Mouse (Mus musculus): Measurements from ENCODE around the gene Jmjd4. TPM values are rescaled to one million over a fixed set of nuclear protein-coding genes. Genes with fewer than 3 reads are reported as not detected.

Gene Jmjd4
- polyA plus RNA-seq, 1 experiment from 2014 or later = 21.4 TPM

DNA sequence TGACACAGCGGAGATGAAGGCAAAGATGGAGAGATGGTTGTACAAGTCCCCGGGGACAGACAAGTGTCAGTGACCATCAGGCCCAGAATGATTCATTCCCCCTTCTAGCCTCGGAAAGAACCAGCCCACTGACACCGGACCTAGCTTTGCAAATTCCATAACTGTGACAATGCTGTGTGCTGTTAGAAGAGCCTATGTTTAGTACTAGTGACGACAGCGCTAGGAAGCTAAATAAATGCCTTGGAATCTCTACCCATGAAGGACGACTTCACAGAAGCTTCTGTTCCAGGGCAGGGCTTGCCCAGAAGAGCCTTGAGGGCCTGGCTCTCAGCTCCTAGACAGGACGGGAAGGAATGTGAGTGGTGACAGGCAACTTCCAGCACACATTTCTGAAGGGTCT, 36.4 kb downstream of the Jmjd4 start:
- H3K9me3 ChIP-seq (ENCODE audit: control insufficient read depth, low read length) = no peaks in the 10 kb centered on the region
- H3K4me3 ChIP-seq (ENCODE audit: low read depth, low read length) = no peak overlapping the region
- 87% methylated on average over 8 of the region's 8 CpGs for WGBS
- no peaks in the 10 kb centered on the region for H3K27me3 ChIP-seq (ENCODE audit: control insufficient read depth, insufficient read depth, low read length)
- H3K9ac ChIP-seq (replicated peaks; ENCODE audit: low read depth, low read length) = no peak overlapping the region
- ATAC-seq (ENCODE audit: low read depth) = no peak
- no peaks in the 10 kb centered on the region for H3K4me1 ChIP-seq (ENCODE audit: control insufficient read depth, insufficient read depth, low read length)
- H3K36me3 ChIP-seq (ENCODE audit: control insufficient read depth, insufficient read depth, low read length) = peaks cover 26% of the 10 kb centered on the region
- no peak overlapping the region for H3K4me2 ChIP-seq (ENCODE audit: low read depth, low read length)
- no peak overlapping the region for H3K27ac ChIP-seq (ENCODE audit: low read depth, low read length)

GRCm38 (mm10) chr11:59496672-59497310, 46.9 kb downstream of the Jmjd4 start:
- no peak overlapping the region for H3K9ac ChIP-seq (replicated peaks; ENCODE audit: low read depth, low read length)
- H3K9me3 ChIP-seq (ENCODE audit: control insufficient read depth, low read length) = no peaks in the 10 kb centered on the region
- ATAC-seq (ENCODE audit: low read depth) = no peak
- no peaks in the 10 kb centered on the region for H3K4me1 ChIP-seq (ENCODE audit: control insufficient read depth, insufficient read depth, low read length)
- H3K4me2 ChIP-seq (ENCODE audit: low read depth, low read length) = no peak overlapping the region
- no peak overlapping the region for H3K4me3 ChIP-seq (ENCODE audit: low read depth, low read length)
- WGBS = 92% methylated on average over 6 of the region's 6 CpGs
- H3K36me3 ChIP-seq (ENCODE audit: control insufficient read depth, insufficient read depth, low read length) = peaks cover 44% of the 10 kb centered on the region
- no peak overlapping the region for H3K27ac ChIP-seq (ENCODE audit: low read depth, low read length)
- H3K27me3 ChIP-seq (ENCODE audit: control insufficient read depth, insufficient read depth, low read length) = no peaks in the 10 kb centered on the region

GRCm38 (mm10) chr11:59497747-59498146, 47.9 kb downstream of the Jmjd4 start:
- no peaks in the 10 kb centered on the region for H3K27me3 ChIP-seq (ENCODE audit: control insufficient read depth, insufficient read depth, low read length)
- H3K27ac ChIP-seq (ENCODE audit: low read depth, low read length) = no peak overlapping the region
- no peak overlapping the region for H3K4me2 ChIP-seq (ENCODE audit: low read depth, low read length)
- no peak overlapping the region for H3K9ac ChIP-seq (replicated peaks; ENCODE audit: low read depth, low read length)
- H3K36me3 ChIP-seq (ENCODE audit: control insufficient read depth, insufficient read depth, low read length) = peaks cover 40% of the 10 kb centered on the region
- no peaks in the 10 kb centered on the region for H3K4me1 ChIP-seq (ENCODE audit: control insufficient read depth, insufficient read depth, low read length)
- 94% methylated on average over 7 of the region's 7 CpGs for WGBS
- H3K4me3 ChIP-seq (ENCODE audit: low read depth, low read length) = no peak overlapping the region
- H3K9me3 ChIP-seq (ENCODE audit: control insufficient read depth, low read length) = no peaks in the 10 kb centered on the region
- no peak for ATAC-seq (ENCODE audit: low read depth)

DNA sequence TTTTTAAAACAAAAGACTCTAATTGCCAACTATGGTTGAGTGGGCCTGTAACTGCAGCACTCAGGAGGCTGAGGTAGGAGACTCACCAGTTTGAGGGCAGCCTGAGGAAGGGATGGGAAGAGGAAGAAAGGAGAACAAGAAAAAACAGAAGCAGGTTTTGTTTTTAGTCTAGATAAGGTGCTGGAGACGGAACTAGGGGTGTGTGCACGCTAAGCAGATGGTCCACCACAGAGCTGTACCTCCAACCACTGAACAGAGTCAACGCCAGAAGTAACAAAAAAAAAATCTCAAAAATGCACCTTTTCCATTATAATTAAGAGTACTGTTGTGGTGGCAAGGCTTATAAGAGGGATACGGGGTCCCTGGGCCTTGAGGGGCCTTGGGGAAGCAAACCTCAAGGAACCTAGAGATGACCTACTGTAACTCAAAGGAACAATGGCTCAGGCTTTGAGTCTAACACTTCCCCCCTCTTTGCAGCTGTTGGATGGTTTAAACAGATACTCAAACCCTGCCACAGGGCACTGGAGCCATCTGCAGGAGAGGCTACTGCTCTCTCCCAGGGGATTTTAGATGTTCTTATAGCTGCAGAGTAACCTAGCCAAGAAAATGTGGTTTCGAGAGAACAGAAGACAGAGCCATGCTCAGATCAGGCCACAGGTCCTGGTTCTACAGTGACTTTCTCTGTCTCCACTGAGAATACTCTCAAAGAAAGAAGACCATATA, 52.3 kb downstream of the Jmjd4 start:
- H3K4me1 ChIP-seq (ENCODE audit: control insufficient read depth, insufficient read depth, low read length) = peaks cover 10% of the 10 kb centered on the region
- no peak overlapping the region for H3K9ac ChIP-seq (replicated peaks; ENCODE audit: low read depth, low read length)
- H3K36me3 ChIP-seq (ENCODE audit: control insufficient read depth, insufficient read depth, low read length) = peaks cover 31% of the 10 kb centered on the region
- H3K9me3 ChIP-seq (ENCODE audit: control insufficient read depth, low read length) = no peaks in the 10 kb centered on the region
- ATAC-seq (ENCODE audit: low read depth) = no peak
- 93% methylated on average over 5 of the region's 5 CpGs for WGBS
- H3K4me2 ChIP-seq (ENCODE audit: low read depth, low read length) = no peak overlapping the region
- H3K27me3 ChIP-seq (ENCODE audit: control insufficient read depth, insufficient read depth, low read length) = no peaks in the 10 kb centered on the region
- no peak overlapping the region for H3K4me3 ChIP-seq (ENCODE audit: low read depth, low read length)
- H3K27ac ChIP-seq (ENCODE audit: low read depth, low read length) = no peak overlapping the region

GRCm38 (mm10) chr11:59505351-59505838, 55.5 kb downstream of the Jmjd4 start:
- H3K4me2 ChIP-seq (ENCODE audit: low read depth, low read length) = peak overlapping the region; percentile 96
- no peaks in the 10 kb centered on the region for H3K9me3 ChIP-seq (ENCODE audit: control insufficient read depth, low read length)
- peaks cover 18% of the 10 kb centered on the region; the same call in 1 of the 2 replicates for H3K36me3 ChIP-seq (ENCODE audit: control insufficient read depth, insufficient read depth, low read length)
- H3K27me3 ChIP-seq (ENCODE audit: control insufficient read depth, insufficient read depth, low read length) = no peaks in the 10 kb centered on the region
- ATAC-seq (ENCODE audit: low read depth) = peak; percentile 52
- under 1% methylated on average over 21 of the region's 21 CpGs for WGBS
- peak overlapping the region; percentile 66 for H3K4me3 ChIP-seq (ENCODE audit: low read depth, low read length)
- H3K9ac ChIP-seq (replicated peaks; ENCODE audit: low read depth, low read length) = peak overlapping the region; percentile 75
- H3K27ac ChIP-seq (ENCODE audit: low read depth, low read length) = peak overlapping the region; percentile 86
- peaks cover 16% of the 10 kb centered on the region for H3K4me1 ChIP-seq (ENCODE audit: control insufficient read depth, insufficient read depth, low read length)

- Histone ChIP-seq H3K4me3 (ENCODE audit: low read depth, low read length) (peak overlapping the region; percentile 66), H3K27ac (ENCODE audit: low read depth, low read length) (peak overlapping the region; percentile 86)
- WGBS = 5% methylated on average over 59 of the region's 71 CpGs
These were observed 56.2 kb downstream of the Jmjd4 start for GRCm38 (mm10) chr11:59505839-59506712.

GRCm38 (mm10) chr11:59506713-59507074, 56.8 kb downstream of the Jmjd4 start:
- 0% methylated on average over 14 of the region's 14 CpGs for WGBS
- Histone ChIP-seq H3K27me3 (ENCODE audit: control insufficient read depth, insufficient read depth, low read length) (no peaks in the 10 kb centered on the region), H3K9me3 (ENCODE audit: control insufficient read depth, low read length) (no peaks in the 10 kb centered on the region), H3K27ac (ENCODE audit: low read depth, low read length) (peak overlapping the region; percentile 86), H3K36me3 (ENCODE audit: control insufficient read depth, insufficient read depth, low read length) (peaks cover 10% of the 10 kb centered on the region; the same call in 1 of the 2 replicates), H3K4me3 (ENCODE audit: low read depth, low read length) (peak overlapping the region; percentile 66), H3K9ac (replicated peaks; ENCODE audit: low read depth, low read length) (peak overlapping the region; percentile 75), H3K4me2 (ENCODE audit: low read depth, low read length) (peak overlapping the region; percentile 96), H3K4me1 (ENCODE audit: control insufficient read depth, insufficient read depth, low read length) (peaks cover 16% of the 10 kb centered on the region)
- ATAC-seq (ENCODE audit: low read depth) = peak; percentile 25; the same call in 1 of the 2 replicates

More at GRCm38 (mm10) chr11:59505839-59506712, 56.2 kb downstream of the Jmjd4 start:
- H3K9ac ChIP-seq (replicated peaks; ENCODE audit: low read depth, low read length) = peak overlapping the region; percentile 75
- ATAC-seq (ENCODE audit: low read depth) = peak; percentile 85
- peak overlapping the region; percentile 96 for H3K4me2 ChIP-seq (ENCODE audit: low read depth, low read length)
- H3K9me3 ChIP-seq (ENCODE audit: control insufficient read depth, low read length) = no peaks in the 10 kb centered on the region
- H3K36me3 ChIP-seq (ENCODE audit: control insufficient read depth, insufficient read depth, low read length) = peaks cover 16% of the 10 kb centered on the region; the same call in 1 of the 2 replicates
- no peaks in the 10 kb centered on the region for H3K27me3 ChIP-seq (ENCODE audit: control insufficient read depth, insufficient read depth, low read length)
- peaks cover 16% of the 10 kb centered on the region for H3K4me1 ChIP-seq (ENCODE audit: control insufficient read depth, insufficient read depth, low read length)

All from neural tube, embryonic 14.5 days (tissue).